Mouse (Mus musculus) heart, adult 2 months (tissue): Measurements from ENCODE around the gene Agap3.

Experiments
- CTCF ChIP-seq: fragments of 200-600 bp; IDR thresholded peaks from 2 replicates; pipeline ENCODE4 v1.8.1; 2022; ENCODE audit warnings: antibody characterized with exemption, mild to moderate bottlenecking, moderate library complexity
- EP300 ChIP-seq: fragments of 200-500 bp; IDR thresholded peaks from 2 replicates; pipeline ENCODE4 v1.6.1; 2011; ENCODE audit warnings: low read depth, low read length, control low read depth; ENCODE audit not compliant: insufficient read depth

GRCm38 (mm10) chr5:24423129-24424003 is 28.6 kb upstream of the Agap3 start, which contains the start of the genes Cdk5 and Slc4a2:
- TF ChIP-seq CTCF (peak; percentile 17; the same call in 1 of the 2 replicates), EP300 (peak; percentile 98)
